Mouse (Mus musculus) midbrain, embryonic 10.5 days (tissue): Measurements from ENCODE around the gene Chd5. TPM values are rescaled to one million over a fixed set of nuclear protein-coding genes. Genes with fewer than 3 reads are reported as not detected.

Source experiments
- DNase-seq: peaks from one replicate; pipeline ENCODE4 v3.0.0-alpha.2; 2017; ENCODE audit warnings: low spot score
- H3K27ac ChIP-seq: fragments of 300-500 bp; sonication (generic); replicated peaks from 2 replicates; pipeline ENCODE4 v1.5.1; 2016; ENCODE audit warnings: mild to moderate bottlenecking
- H3K27me3 ChIP-seq: fragments of 300-500 bp; sonication (generic); 2 replicates; pipeline ENCODE4 v1.6.1; 2016; ENCODE audit warnings: low read depth, mild to moderate bottlenecking; ENCODE audit not compliant: poor library complexity, severe bottlenecking
- H3K36me3 ChIP-seq: fragments of 300-500 bp; sonication (generic); 2 replicates; pipeline ENCODE4 v1.6.1; 2016; ENCODE audit warnings: mild to moderate bottlenecking, moderate library complexity
- H3K4me1 ChIP-seq: fragments of 300-500 bp; sonication (generic); 2 replicates; pipeline ENCODE4 v1.6.1; 2016
- H3K4me3 ChIP-seq: fragments of 300-500 bp; sonication (generic); 2 replicates; pipeline ENCODE4 v1.5.1; 2016; ENCODE audit warnings: mild to moderate bottlenecking, moderate library complexity
- H3K9me3 ChIP-seq: fragments of 300-500 bp; sonication (generic); replicated peaks from 2 replicates; pipeline ENCODE4 v1.6.1; 2016; ENCODE audit warnings: mild to moderate bottlenecking
- WGBS: fragments of 180-500 bp; shearing (Covaris S2); methylation state at CpG from one replicate; pipeline ENCODE4 v1.1.7; 2016; 5-methylcytosine and 5-hydroxymethylcytosine counted together
- polyA plus RNA-seq: library from polyadenylated mRNA; unstranded; fragments of >200 nt; fragmentation: Nextera tagmentation; extraction: Ambion mirVana; gene quantifications from 2 replicates; pipeline ENCODE4 v1.2.1, GENCODE M21; 2016

Gene Chd5
- polyA plus RNA-seq, 1 experiment from 2014 or later = 0.07 TPM

DNA sequence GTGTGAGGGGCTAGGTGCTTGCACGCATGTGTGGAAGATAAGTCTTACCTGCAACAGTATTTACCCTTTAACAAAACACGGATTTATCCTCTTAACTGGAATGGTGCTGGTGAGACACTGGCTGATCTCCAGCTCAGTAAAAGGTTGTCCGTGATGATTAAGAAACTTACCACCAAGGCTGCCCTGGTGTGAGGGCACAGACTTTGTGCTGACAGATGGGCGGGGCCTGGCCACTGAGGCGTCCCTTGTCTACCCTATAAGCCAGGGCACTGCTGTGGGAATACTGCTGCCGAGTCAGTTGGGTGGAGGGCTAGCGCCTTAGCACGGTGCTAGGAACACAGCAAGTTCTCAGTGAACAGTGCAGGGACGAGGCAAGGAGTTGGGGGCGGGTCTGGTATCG is 36.4 kb upstream of the Chd5 start:
- 64% methylated on average over 11 of the region's 11 CpGs for WGBS
- no peaks in the 10 kb centered on the region for H3K9me3 ChIP-seq
- no peak overlapping the region for H3K4me3 ChIP-seq
- no peak overlapping the region for H3K27ac ChIP-seq
- peaks cover 25% of the 10 kb centered on the region for H3K4me1 ChIP-seq
- H3K27me3 ChIP-seq = peaks cover 6% of the 10 kb centered on the region; the same call in 1 of the 2 replicates
- H3K36me3 ChIP-seq = peaks cover 65% of the 10 kb centered on the region
- no peak for DNase-seq

- H3K4me3 ChIP-seq = no peak overlapping the region
- no peak overlapping the region for H3K27ac ChIP-seq
- DNase-seq = no peak
- peaks cover 16% of the 10 kb centered on the region for H3K4me1 ChIP-seq
- no peaks in the 10 kb centered on the region for H3K9me3 ChIP-seq
- H3K27me3 ChIP-seq = peaks cover 6% of the 10 kb centered on the region; the same call in 1 of the 2 replicates
- H3K36me3 ChIP-seq = peaks cover 68% of the 10 kb centered on the region
- 94% methylated on average over 10 of the region's 10 CpGs for WGBS
Observed at GRCm38 (mm10) chr4:152303172-152303571, 35.3 kb upstream of the Chd5 start.

GRCm38 (mm10) chr4:152304685-152305084 is 33.8 kb upstream of the Chd5 start:
- no peak overlapping the region for H3K4me3 ChIP-seq
- H3K27ac ChIP-seq = no peak overlapping the region
- H3K4me1 ChIP-seq = peaks cover 6% of the 10 kb centered on the region
- H3K9me3 ChIP-seq = no peaks in the 10 kb centered on the region
- peaks cover 67% of the 10 kb centered on the region for H3K36me3 ChIP-seq
- H3K27me3 ChIP-seq = peaks cover 5% of the 10 kb centered on the region
- no peak for DNase-seq
- WGBS = 94% methylated on average over 6 of the region's 6 CpGs

GRCm38 (mm10) chr4:152305991-152306390 is 32.5 kb upstream of the Chd5 start:
- H3K27me3 ChIP-seq = peaks cover 18% of the 10 kb centered on the region
- 89% methylated on average over 6 of the region's 6 CpGs for WGBS
- no peak overlapping the region for H3K4me3 ChIP-seq
- peaks cover 6% of the 10 kb centered on the region for H3K4me1 ChIP-seq
- no peak for DNase-seq
- H3K9me3 ChIP-seq = no peaks in the 10 kb centered on the region
- peaks cover 54% of the 10 kb centered on the region for H3K36me3 ChIP-seq
- H3K27ac ChIP-seq = no peak overlapping the region

DNA sequence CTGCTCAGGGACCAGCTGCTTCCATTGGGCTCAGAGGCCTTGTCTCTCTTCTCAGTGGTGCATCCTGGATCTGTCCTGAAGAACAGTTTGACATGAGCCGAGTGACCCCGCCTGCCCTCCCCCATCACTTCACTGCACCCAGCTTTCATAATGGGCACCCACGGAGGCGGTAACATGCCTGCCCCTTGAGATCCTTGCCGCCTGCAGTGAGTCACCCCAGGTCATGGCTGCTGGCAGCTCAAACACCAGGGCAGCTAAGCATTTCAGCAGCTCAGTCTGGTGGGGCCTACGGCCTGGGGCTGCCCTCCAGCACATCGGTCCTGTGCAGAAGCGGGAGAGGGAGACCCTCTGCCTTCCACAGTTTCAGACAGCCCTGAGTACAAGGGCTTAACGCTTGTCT is 30.9 kb upstream of the Chd5 start:
- peaks cover 39% of the 10 kb centered on the region for H3K36me3 ChIP-seq
- 84% methylated on average over 9 of the region's 9 CpGs for WGBS
- H3K4me3 ChIP-seq = no peak overlapping the region

DNA sequence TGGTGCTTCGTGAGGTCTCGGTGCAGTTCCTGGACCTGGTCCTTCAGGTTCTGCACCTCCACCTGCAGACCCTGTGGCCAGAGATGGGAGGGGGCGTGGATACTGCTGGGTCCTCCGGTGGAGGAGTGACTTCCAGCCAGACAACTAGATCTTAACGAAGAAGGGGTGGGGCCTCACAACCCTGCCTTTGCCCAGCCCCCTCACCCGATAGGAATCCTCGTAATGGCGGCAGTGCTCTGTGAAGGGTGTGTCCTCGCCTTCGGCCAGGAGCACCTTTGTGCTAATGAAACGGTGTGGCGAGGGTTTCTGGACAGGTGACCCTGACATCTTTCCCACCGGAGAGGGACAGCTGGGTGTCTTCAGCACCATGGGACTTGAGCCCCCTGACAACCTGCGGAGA is 26.3 kb upstream of the Chd5 start:
- Histone ChIP-seq H3K4me1 (peaks cover 34% of the 10 kb centered on the region), H3K9me3 (no peaks in the 10 kb centered on the region), H3K4me3 (peak overlapping the region; percentile 52), H3K27ac (no peak overlapping the region), H3K27me3 (peaks cover 80% of the 10 kb centered on the region), H3K36me3 (peaks cover 5% of the 10 kb centered on the region)
- DNase-seq = no peak
- WGBS = 4% methylated on average over 14 of the region's 14 CpGs

More for the DNA sequence above, 30.9 kb upstream of the Chd5 start:
- Histone ChIP-seq H3K27me3 (peaks cover 33% of the 10 kb centered on the region), H3K9me3 (no peaks in the 10 kb centered on the region), H3K4me1 (peaks cover 8% of the 10 kb centered on the region), H3K27ac (no peak overlapping the region)
- no peak for DNase-seq

GRCm38 (mm10) chr4:152313211-152313632 is 25.2 kb upstream of the Chd5 start:
- 0 out of 2 replicates have a peak overlapping the region, but pooled peaks have one; percentile 23 for H3K27ac ChIP-seq
- H3K4me3 ChIP-seq = peak overlapping the region; percentile 52
- H3K36me3 ChIP-seq = peaks cover 3% of the 10 kb centered on the region
- H3K27me3 ChIP-seq = peaks cover 90% of the 10 kb centered on the region
- H3K9me3 ChIP-seq = no peaks in the 10 kb centered on the region
- under 1% methylated on average over 29 of the region's 29 CpGs for WGBS
- H3K4me1 ChIP-seq = peaks cover 38% of the 10 kb centered on the region
- DNase-seq = peak; percentile 56

DNA sequence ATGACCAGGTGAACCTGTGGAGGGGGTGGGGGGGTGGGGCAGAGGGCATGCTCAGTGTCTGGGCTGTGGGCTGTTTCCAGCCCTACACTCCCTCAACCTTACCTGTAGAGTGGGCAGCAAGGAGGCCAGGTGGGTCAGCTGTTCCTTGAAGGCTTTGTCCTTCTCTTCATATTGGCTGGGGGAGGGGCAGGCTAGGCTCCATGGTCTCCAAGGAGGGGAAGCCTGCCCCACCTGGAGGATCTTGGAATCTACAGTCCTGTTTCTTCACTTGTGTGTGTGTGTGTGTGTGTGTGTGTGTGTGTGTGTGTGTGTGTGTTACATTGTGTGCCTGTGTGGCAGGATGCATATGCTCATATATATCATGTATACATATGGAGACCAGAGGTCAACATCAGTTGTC is 24.5 kb upstream of the Chd5 start:
- Histone ChIP-seq H3K27ac (no peak overlapping the region), H3K4me1 (peaks cover 46% of the 10 kb centered on the region), H3K27me3 (peaks cover 94% of the 10 kb centered on the region), H3K9me3 (no peaks in the 10 kb centered on the region), H3K4me3 (peak overlapping the region; percentile 52; the same call in 1 of the 2 replicates), H3K36me3 (no peaks in the 10 kb centered on the region; the same call in 1 of the 2 replicates)
- DNase-seq = no peak

DNA sequence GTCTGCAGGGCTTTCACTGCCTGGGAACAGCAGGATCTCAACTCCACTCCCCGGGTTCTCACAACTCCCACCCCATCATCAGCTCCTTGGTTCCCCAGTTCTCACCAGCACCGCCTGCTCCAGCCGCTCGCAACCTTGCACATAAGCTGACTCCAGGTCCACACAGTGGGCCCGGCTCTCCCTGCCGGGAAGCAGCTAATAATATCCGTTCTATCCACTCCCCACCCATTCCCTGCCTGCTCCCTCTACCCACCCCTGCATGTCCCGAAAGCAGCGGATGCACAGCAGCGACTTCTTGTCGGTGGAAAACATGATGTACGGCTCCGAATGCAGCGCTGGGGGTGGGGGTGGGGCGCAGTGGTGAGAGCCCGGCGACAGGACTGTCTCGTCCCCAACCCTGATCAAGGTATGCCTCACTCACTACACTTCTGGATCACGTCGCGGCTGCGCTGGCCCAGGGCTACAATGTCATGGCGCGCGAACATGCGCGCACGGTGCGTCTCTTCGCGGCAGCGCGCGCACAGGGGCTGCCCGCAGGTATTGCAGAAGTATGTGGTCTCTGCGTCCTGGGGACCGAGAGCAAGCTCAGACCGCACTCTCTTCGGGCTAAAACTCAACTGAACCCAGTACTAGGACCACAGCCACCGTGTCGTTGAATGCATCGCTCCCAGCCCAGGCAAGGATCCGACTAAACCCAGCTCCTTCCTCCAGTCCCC is 22.8 kb upstream of the Chd5 start:
- H3K27me3 ChIP-seq = peaks cover 88% of the 10 kb centered on the region
- H3K27ac ChIP-seq = no peak overlapping the region
- WGBS = 1% methylated on average over 43 of the region's 43 CpGs
- peaks cover 48% of the 10 kb centered on the region for H3K4me1 ChIP-seq
- DNase-seq = no peak
- no peaks in the 10 kb centered on the region for H3K9me3 ChIP-seq
- peak overlapping the region; percentile 42 for H3K4me3 ChIP-seq
- H3K36me3 ChIP-seq = no peaks in the 10 kb centered on the region

GRCm38 (mm10) chr4:152317631-152318033 is 20.8 kb upstream of the Chd5 start:
- WGBS = 93% methylated on average over 6 of the region's 6 CpGs
- Histone ChIP-seq H3K36me3 (no peaks in the 10 kb centered on the region), H3K4me3 (no peak overlapping the region), H3K27ac (no peak overlapping the region), H3K9me3 (no peaks in the 10 kb centered on the region), H3K27me3 (peaks cover 77% of the 10 kb centered on the region), H3K4me1 (peaks cover 49% of the 10 kb centered on the region)
- DNase-seq = no peak

GRCm38 (mm10) chr4:152318517-152319234 is 19.8 kb upstream of the Chd5 start, which contains the start of gene Rnf207:
TSS of gene Rnf207 (minus strand) at chr4:152318993.
- Histone ChIP-seq H3K27me3 (peaks cover 67% of the 10 kb centered on the region), H3K4me3 (peak within 1 kb of the TSS; percentile 43), H3K36me3 (no peaks in the 10 kb centered on the region), H3K4me1 (peaks cover 38% of the 10 kb centered on the region), H3K9me3 (no peaks in the 10 kb centered on the region), H3K27ac (peak within 1 kb of the TSS; percentile 47; the same call in 1 of the 2 replicates)
- DNase-seq = peak; percentile 63
- 3% methylated on average over 26 of the region's 26 CpGs for WGBS

DNA sequence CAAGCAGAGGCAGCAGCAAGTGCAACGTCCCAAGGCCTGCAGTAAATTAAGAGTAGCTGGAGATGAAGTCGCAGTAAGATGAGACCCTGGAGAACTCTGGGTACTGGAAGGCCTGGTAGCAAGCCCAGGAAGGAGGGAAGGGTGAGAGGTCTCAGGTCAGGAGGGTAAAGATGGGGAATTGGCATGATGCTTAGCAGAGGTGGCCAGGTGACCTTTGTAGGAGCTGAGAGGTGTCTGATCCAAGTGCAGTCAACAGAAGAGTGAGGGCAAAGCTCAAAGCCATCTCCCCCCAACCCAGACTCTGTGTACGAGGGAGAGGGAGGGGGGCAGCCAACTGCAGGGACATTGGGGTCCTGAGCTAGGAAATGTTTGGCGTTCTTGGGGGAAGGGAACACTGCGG is 17.0 kb upstream of the Chd5 start:
- Histone ChIP-seq H3K4me3 (no peak overlapping the region), H3K9me3 (no peaks in the 10 kb centered on the region), H3K27me3 (peaks cover 39% of the 10 kb centered on the region), H3K4me1 (peaks cover 24% of the 10 kb centered on the region), H3K27ac (0 out of 2 replicates have a peak overlapping the region, but pooled peaks have one; percentile 28), H3K36me3 (no peaks in the 10 kb centered on the region)
- WGBS = 65% methylated on average over 5 of the region's 5 CpGs
- DNase-seq = no peak
